Mouse (Mus musculus) erythroid progenitor cell, adult 5-6 weeks (primary cell): ENCODE measurements around the gene Auts2. TPM values are rescaled to one million over a fixed set of nuclear protein-coding genes. Genes with fewer than 3 reads are reported as not detected.

Source experiments
- ATAC-seq: replicated peaks from 2 replicates; pipeline ENCODE4 v1.8.0; 2016; ENCODE audit warnings: moderate number of reproducible peaks, mild to moderate bottlenecking, moderate TSS enrichment, inconsistent platforms; ENCODE audit not compliant: poor library complexity, low FRiP score, severe bottlenecking
- total RNA-seq, 2 experiments: library from RNA; stranded (forward) in 1 of 2; stranded (reverse) in 1 of 2; fragments of 150-400 nt in 1 of 2; fragments of 186-747, 209-891 nt in 1 of 2; gene quantifications; 2 replicates each; pipeline versions ENCODE4 v1.2.3 to v1.2.4; 2015 to 2017; ENCODE audit warnings: low replicate concordance in 2 of 2

Gene Auts2
- total RNA-seq, 2 experiments from 2014 or later: not detected

DNA sequence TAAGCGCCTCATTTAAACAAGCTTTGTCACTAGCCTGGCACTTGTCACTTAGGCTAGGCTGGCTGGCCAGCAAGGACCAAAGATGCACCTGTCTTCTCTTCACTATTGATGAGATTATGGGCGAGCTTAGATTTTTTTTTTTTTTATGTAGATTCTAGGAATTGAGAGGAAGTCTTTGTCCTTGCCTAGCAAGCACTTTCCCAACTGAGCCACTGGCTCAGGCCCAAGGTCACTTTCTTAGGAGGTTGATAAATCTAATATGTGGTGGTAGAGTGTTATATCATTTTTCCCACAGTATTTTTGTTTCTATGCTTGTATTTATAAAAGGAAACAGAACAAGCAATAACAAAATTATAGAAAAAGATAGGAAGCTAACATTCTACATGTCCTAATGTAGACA is 571.2 kb downstream of the Auts2 start:
- ATAC-seq: no peak

DNA sequence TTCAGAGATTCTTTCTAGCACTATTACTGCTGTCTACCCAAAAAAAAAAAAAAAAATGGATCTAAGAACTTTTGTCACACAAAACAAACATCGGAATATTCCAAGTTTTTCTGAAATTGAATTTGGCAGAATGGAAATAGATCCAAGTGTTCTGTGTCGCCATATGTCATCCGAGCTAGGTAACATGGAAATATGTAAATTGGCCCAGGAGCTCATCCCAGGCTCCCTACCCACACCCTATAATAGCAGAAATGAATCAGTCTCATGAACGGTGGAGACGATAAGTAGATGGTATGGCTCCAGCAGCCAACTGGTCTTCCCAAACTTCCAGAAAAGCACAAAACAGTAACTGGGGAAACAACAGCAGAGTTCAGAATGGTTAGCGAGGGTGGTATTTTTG is 577.6 kb downstream of the Auts2 start:
- ATAC-seq: no peak

DNA sequence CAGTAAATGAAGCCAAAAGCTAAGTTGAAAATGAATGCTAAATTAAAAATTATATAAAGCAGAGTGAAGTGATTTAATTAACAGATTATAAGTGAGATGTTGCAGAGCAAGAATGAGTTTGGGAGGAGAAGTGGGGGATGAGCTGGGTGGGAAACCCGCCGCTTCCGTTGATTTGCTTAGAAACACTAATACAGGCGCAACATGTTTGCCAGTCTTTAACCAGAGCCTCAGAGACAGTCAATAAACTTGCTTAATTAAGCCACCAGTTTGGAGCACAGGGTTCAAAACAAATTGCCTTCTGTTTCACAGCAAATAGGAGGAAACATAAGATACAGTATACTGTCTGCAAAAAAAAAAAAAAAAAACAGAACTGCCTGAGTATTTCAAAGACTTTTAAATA is 579.6 kb downstream of the Auts2 start:
- no peak for ATAC-seq

DNA sequence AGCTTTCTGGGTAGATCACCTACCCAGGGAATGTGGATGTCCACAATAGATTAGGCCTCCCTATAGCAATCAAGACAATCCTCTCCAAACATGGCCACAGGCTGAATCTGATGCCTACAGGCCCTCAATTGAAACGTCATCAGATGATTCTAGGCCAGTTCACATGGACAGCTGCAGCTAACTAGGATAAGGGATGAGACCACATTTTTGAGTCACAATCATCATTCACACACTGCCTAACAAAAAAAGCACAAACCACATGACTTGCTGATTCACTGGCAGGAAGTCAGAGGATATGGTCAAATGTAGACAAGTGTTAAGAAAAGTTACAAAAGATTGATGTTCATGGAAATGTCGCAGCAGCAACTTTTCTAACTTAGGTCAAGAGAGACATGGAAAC is 581.3 kb downstream of the Auts2 start:
- ATAC-seq: no peak

DNA sequence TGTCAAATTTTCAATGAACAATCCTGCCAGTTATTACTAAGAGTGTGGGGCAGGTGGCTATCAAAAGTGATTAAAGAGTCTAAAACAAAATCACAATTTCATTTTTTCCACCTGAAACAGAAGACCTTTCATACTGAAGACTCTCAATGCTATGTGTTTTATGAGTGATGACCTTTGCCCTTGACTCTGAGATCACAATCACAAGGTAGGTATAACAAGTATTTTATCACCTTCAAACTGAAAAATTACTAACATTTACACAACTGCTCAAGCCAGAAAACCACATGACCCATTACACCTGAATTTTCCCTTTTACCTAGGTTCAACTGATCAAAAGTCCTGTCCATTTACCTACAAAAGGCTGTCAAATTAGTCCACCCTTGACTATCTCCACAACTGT is 582.7 kb downstream of the Auts2 start:
- ATAC-seq: no peak

DNA sequence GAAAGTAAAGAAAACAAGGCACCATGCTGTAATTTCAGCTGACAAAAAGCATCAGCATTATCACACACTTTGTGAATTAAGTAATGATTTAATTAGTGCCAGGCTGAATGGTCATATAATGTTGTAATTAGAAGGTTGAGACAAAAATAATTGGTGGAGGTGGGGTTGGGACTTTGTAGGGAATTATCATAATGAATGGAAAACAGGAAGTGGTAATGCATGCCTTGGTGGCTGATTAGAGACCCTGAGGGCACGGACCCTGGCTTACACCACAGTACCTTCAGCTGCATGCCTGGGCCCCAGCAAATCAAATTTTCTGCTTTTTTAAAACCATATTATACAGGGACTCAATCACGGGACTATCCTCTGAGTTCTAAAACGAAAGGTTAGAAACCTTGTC is 586.1 kb downstream of the Auts2 start:
- ATAC-seq: no peak

DNA sequence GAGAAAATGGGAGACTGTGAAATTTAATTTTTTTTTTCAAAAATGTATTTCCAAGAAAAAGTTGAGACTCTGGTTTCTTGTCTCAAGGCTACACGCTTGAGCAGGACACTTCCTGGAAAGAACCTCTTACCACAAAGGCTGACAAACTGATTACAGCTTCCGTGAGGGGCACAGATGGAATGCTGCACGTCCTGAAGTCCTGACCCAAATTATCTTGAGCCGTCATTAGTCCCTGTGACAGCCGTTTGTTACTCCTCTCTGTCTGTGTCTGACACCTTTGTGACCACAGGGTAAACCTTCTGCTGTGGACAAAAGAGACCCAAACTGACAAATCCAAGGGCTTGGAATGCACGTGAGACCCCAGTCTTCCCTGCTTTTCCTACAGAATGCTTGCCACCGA is 587.1 kb downstream of the Auts2 start:
- ATAC-seq: no peak

DNA sequence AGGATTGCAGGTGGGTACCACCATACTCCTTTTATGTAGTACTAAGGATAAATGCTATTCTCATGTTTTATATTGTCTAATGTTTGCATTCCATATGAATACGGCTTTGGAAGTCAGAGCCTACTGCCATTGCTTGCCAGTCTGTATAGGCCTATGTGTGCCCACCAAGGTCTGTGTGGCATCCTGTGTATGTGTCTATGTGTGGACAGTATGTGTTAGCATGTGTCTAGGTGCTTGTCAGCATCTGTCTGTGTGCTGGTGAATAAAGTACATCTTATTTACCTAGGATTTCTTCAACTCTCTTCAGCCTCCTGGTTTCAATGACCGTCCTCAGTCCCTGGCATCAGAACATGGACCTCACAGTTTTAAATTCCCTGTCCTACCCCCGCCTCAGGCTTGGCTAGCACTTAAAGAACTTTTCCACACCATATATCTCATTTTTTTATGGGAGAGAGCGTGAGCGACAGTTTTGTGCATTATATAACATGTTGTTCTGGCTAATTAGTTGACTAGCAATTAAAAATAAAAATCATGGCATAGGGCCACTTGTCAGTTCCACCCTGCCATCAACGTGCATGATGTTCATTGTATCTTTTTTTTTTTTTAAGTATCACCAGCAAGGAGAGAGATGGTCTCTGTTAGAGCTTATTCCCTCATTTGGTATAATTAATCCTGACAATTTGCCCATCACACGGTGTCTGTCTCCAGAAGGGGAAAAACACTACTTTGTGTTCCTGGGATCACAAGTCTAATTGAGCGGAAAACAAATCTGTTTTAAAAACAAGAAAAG is 587.7 kb downstream of the Auts2 start:
- ATAC-seq: no peak

DNA sequence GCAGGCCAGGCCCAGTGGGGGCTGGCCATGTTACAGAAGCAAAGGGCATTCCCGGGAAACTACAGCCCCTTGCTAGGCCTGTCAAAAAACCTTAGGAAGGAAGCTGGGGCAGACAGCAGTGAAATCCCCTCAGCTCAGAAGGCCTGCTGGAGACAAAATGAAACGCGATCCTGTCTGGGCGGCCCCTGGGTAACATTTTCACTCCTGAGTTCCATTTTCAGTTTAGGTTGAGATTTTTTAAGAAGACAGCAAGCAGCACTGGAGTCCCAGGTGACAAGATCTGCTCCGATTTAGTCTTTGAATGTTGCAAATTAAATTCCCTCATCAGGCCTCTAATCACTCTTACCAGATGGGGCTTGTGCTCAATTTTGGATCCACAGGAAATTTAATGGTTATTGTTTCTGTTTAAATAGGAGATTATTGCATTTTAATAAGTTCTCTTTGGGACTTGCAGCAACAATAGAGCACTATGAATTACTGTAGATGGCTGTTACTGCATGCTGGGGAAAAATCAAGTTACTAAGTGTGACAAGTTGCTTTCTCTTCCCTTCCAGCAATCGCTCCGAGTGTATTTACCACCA is 594.5 kb downstream of the Auts2 start:
- ATAC-seq: no peak

DNA sequence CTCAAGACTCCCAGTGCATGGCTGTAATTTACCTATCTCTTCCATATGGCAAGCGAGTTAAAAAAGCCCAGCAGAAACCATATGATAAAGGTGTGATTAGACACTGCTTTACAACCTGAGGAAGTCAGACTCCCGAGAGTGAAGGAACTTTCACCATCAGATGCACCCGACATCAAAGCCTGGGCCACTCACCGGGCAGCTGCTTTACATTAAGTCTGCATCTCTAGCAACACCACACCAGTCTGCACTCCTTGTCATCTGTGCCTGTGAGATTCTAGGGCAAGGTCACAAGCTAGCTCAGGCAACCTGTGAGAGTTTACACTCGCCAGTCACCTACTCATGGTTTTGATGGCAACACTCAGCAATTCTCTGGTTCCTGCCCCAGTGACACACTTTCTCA is 596.3 kb downstream of the Auts2 start:
- no peak for ATAC-seq

DNA sequence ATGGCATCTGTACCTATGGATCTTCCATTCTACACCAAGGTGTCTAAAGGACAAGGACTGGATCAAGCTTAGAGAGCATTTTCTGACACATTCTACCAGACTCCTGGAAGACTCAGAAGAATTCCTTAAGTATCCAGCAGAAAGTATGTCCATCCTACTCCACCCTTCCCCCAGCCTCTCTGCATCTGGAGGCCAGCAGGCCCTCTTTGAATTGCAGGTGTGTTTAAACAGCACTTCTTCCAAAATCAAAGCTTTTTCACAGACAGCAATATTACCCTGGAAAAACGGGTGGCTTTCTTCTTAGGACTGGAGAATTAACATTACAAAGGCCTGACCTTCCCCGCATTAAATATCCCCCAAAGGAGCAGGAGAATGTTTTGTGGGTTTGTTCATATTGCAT is 598.4 kb downstream of the Auts2 start:
- ATAC-seq: no peak

DNA sequence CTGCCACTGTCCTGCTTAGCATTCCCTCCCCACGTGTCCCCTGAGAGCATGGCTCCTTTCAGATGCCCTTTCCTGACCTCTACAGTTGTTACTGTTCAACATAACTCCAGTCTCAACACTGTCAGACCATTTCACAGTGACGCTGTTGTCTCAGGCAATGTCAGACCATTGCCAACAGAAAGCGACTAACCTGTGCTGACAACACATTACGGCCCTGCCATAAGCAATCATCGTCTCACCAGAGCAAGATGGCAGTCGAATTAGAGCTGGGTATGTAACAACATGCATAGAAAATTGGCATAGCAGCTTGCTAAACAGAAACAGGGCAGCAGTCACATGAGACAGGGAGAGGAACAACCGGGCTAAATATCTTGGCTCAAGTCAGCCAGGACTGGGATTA is 614.4 kb downstream of the Auts2 start:
- no peak for ATAC-seq

DNA sequence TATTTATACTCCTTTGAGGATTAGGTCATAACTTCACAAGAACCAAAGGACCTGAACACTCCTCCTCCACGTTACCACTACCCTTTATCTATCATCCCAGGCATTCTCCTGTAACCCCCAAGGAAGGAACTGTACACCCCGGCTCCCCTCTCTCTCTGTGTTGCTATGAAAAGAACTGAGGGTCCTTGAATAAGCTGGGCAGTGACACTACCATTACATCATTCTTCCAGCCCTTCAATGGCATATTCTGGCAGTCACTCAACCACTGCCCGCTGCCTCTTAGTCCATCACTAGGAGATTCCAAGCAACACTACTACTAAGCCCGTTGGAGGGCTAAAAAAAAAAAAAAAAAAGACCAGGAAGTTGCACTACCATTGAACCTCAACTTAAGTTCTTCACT is 620.4 kb downstream of the Auts2 start:
- no peak for ATAC-seq

DNA sequence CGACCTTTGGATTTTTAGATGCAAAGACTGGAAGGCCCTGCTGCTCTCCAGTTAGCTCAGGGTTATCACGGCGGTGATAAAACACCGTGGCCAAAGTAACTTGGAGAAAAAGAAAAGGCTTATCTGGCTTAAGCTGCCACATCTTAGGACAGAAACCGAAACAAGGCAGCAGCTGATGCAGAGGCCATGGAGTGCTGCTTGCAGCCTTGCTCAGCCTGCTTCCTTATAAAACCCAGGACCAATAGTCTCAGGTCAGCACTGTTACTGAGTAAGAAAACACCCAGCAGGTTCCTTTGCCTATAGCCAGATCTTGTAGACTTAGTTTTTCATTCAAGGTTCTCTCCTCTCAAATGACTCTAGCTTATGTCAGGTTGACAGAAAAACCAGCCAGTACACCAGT is 621.0 kb downstream of the Auts2 start:
- ATAC-seq: no peak

DNA sequence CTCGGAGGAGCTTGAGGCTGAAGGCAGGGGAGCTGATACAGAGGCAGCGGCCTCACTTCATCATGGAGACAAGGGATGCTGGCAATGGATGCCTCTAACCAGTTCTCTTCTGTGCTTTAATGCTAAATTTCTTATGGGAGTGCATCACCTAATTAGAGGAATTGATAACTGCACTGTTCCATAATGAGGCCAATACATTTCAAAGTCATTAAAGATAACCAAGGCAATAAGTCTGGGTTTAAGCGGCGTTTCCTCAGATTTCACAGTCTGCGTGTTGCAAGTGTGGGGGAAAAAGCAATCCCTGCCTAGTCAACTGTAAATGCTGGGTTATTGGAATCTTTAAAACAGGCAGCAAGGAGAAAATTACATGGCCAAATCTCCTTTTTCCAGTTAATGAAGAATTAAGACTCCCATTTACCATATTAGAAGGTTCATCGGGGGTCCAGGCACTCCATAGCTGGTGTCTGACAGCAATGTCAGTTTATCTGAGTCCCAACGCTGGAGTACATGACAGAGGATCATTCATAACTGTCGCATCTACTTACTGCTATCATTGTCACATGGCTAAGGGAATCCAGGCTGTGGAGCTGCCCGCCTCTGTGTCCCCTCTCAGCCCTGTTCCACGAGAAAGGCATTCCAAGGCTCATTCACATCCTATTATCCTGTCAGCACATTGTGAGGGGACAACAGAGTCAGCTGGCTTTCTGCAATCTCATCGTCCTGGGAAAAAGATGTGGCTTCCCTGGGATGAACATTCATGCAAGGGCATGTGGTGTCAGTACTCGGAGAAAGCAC is 623.0 kb downstream of the Auts2 start:
- ATAC-seq: no peak

DNA sequence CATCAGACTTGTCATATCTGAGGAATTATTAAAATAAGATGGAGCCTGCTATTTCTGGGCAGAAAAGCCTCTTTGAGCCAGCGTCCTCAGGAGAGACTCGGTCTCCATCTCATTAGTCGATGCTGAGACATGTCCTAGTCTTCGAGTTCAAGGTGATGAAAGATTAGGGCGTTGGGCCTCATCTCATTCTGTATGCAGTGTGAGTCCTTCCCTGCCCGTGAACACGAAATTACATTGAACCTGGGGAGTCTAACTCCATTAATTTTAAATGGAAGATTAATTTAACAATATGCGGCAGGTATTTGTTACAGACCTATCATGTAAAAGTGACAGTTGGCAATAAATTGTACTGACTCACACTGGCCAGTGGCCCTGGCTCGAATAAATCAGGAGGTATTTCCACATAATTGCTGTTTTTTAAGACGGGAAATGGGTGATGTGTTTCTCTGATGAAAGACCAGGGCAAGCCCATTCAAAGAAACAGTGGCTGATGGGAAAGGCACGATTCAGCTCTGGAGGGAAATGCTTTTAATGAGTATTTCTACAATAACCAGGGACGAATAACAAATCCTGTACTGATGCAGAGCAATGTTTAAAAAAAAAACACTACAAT is 626.2 kb downstream of the Auts2 start:
- ATAC-seq: no peak

DNA sequence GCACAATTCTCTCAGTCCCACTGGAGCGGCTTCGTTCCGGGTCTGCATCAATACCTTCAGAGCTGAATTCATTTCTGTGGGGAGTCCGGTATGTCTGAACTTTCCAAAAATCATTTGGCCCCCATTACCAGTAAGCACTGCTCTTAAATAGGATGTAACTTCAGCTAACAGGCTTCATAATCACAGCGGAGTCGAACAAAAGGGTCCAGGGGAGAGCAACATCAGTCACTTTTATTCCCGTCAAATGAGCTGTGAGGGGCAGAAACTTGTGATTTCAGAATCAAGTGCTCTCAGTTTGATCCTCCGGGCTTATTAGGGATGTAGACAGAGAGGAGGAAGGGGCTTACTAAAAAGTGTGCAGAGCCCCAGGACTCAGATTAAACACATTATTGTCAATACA is 629.6 kb downstream of the Auts2 start:
- ATAC-seq: no peak

DNA sequence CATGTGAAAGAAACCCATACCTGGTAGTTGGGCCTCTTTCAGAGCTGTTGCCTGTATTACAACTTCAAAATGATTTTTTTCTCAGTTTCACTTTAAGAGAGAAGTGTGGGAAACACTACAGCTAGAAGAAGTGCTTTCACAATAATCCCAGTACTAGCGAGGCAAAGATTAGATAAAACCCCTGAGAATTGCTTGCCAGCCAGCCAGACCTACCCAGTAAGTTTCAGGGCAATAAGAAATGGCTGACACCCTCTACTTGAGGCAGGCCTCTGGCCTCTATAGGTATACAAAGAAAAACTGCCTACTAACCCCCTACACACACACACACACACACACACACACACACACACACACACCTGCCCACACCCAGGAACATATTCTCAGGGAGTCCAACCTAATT is 630.2 kb downstream of the Auts2 start:
- ATAC-seq: no peak

DNA sequence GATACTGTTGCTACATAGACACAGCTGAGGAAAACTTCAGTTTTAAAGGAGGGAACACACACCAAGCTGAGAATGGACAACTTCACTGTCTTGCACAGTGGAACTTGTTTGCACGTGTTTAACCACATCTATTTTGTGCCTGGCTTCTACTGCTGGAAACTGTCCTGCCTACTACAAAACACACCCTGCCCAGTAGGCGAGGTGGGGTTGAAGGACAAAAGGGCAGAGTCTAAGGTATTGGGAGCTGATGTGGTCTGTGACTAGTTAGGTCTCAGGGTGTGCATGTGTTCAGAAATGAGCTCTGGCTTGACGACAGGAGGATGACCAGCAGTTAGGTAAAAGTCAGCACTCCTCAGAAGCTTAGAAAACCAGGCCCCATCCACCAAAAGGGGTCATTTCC is 636.8 kb downstream of the Auts2 start:
- ATAC-seq: no peak

DNA sequence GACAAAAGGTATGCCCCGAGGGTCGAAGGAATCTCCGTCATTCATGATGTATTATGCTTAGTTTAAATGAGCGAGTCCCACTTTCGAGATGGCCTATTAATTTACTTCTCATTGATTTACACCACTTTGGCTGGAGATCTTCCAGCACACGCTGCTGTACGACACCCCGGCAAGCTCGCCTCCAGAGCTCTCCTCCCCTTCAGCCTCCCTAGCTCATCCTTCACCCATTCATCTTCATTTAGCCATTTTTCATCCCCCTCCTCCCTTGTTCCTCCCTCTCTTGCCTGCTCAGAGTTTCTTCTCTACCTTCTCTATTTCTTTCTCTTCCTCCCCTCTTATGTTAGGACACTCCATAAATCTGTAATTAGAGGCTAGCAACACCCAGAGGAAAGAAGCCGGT is 638.7 kb downstream of the Auts2 start:
- no peak for ATAC-seq
